Mouse (Mus musculus): ENCODE results near the gene Nepn. TPM values are rescaled to one million over a fixed set of nuclear protein-coding genes. Genes with fewer than 3 reads are reported as not detected.

Nepn gene
- polyA plus RNA-seq, 1 experiment from 2014 or later: not detected

GRCm38 (mm10) chr10:52381321-52381801 lies 7.4 kb upstream of the Nepn start:
- WGBS: under 1% methylated on average over 19 of the region's 19 CpGs
- H3K4me3 ChIP-seq (replicated peaks): peak overlapping the region; percentile 91

GRCm38 (mm10) chr10:52381845-52382591 lies 6.8 kb upstream of the Nepn start, which contains the start of gene Gopc:
Gene Gopc, minus strand, starts transcription at chr10:52382124.
- H3K4me2 ChIP-seq (replicated peaks): peak within 1 kb of the TSS; percentile 72
- under 1% methylated on average over 69 of the region's 71 CpGs for WGBS
- peak; percentile 99 for ATAC-seq (ENCODE audit: insufficient number of reproducible peaks, low FRiP score, low TSS enrichment, low read depth)

More at GRCm38 (mm10) chr10:52381321-52381801, 7.4 kb upstream of the Nepn start:
- Histone ChIP-seq H3K4me2 (replicated peaks) (peak overlapping the region; percentile 72), H3K9me3 (replicated peaks) (no peaks in the 10 kb centered on the region), H3K27ac (replicated peaks) (peak overlapping the region; percentile 95), H3K36me3 (no peaks in the 10 kb centered on the region), H3K27me3 (no peaks in the 10 kb centered on the region), H3K4me1 (peaks cover 7% of the 10 kb centered on the region), H3K9ac (peak overlapping the region; percentile 88)
- ATAC-seq (ENCODE audit: insufficient number of reproducible peaks, low FRiP score, low TSS enrichment, low read depth): 0 out of 2 replicates have a peak, but pooled peaks have one; percentile 6

GRCm38 (mm10) chr10:52383022-52383421 lies 5.8 kb upstream of the Nepn start:
- H3K4me3 ChIP-seq (replicated peaks): peak overlapping the region; percentile 91
- H3K27ac ChIP-seq (replicated peaks): peak overlapping the region; percentile 95
- 66% methylated on average over 6 of the region's 6 CpGs for WGBS
- H3K4me2 ChIP-seq (replicated peaks): peak overlapping the region; percentile 72
- H3K27me3 ChIP-seq: no peaks in the 10 kb centered on the region
- H3K9ac ChIP-seq: no peak overlapping the region
- no peaks in the 10 kb centered on the region for H3K36me3 ChIP-seq
- H3K9me3 ChIP-seq (replicated peaks): no peaks in the 10 kb centered on the region
- ATAC-seq (ENCODE audit: insufficient number of reproducible peaks, low FRiP score, low TSS enrichment, low read depth): no peak
- H3K4me1 ChIP-seq: peaks cover 7% of the 10 kb centered on the region

More at GRCm38 (mm10) chr10:52381845-52382591, 6.8 kb upstream of the Nepn start, which contains the start of gene Gopc:
- peak within 1 kb of the TSS; percentile 95 for H3K27ac ChIP-seq (replicated peaks)
- H3K9ac ChIP-seq: peak within 1 kb of the TSS; percentile 88
- peaks cover 7% of the 10 kb centered on the region for H3K4me1 ChIP-seq
- no peaks in the 10 kb centered on the region for H3K9me3 ChIP-seq (replicated peaks)
- peak within 1 kb of the TSS; percentile 91 for H3K4me3 ChIP-seq (replicated peaks)
- no peaks in the 10 kb centered on the region for H3K27me3 ChIP-seq
- no peaks in the 10 kb centered on the region for H3K36me3 ChIP-seq

GRCm38 (mm10) chr10:52383522-52383921 lies 5.2 kb upstream of the Nepn start:
- H3K4me3 ChIP-seq (replicated peaks): no peak overlapping the region
- no peak overlapping the region for H3K9ac ChIP-seq
- H3K36me3 ChIP-seq: no peaks in the 10 kb centered on the region
- H3K9me3 ChIP-seq (replicated peaks): no peaks in the 10 kb centered on the region
- 75% methylated on average over 1 of the region's 1 CpGs for WGBS
- ATAC-seq (ENCODE audit: insufficient number of reproducible peaks, low FRiP score, low TSS enrichment, low read depth): no peak
- H3K27me3 ChIP-seq: no peaks in the 10 kb centered on the region
- H3K4me2 ChIP-seq (replicated peaks): no peak overlapping the region
- no peak overlapping the region for H3K27ac ChIP-seq (replicated peaks)
- peaks cover 7% of the 10 kb centered on the region for H3K4me1 ChIP-seq

- 49% methylated on average over 8 of the region's 8 CpGs for WGBS
- H3K9me3 ChIP-seq (replicated peaks): no peaks in the 10 kb centered on the region
- no peak for ATAC-seq (ENCODE audit: insufficient number of reproducible peaks, low FRiP score, low TSS enrichment, low read depth)
Observed at GRCm38 (mm10) chr10:52384823-52385610, 3.8 kb upstream of the Nepn start.

GRCm38 (mm10) chr10:52387192-52387591 lies 1.6 kb upstream of the Nepn start:
- H3K4me2 ChIP-seq (replicated peaks): no peak overlapping the region
- no peak for ATAC-seq (ENCODE audit: insufficient number of reproducible peaks, low FRiP score, low TSS enrichment, low read depth)
- H3K27ac ChIP-seq (replicated peaks): no peak overlapping the region
- H3K9me3 ChIP-seq (replicated peaks): no peaks in the 10 kb centered on the region
- no peak overlapping the region for H3K9ac ChIP-seq
- WGBS: 73% methylated on average over 4 of the region's 4 CpGs
- no peaks in the 10 kb centered on the region for H3K36me3 ChIP-seq
- H3K4me3 ChIP-seq (replicated peaks): no peak overlapping the region
- H3K4me1 ChIP-seq: peaks cover 7% of the 10 kb centered on the region
- H3K27me3 ChIP-seq: no peaks in the 10 kb centered on the region

More at GRCm38 (mm10) chr10:52384823-52385610, 3.8 kb upstream of the Nepn start:
- H3K4me2 ChIP-seq (replicated peaks): no peak overlapping the region
- no peaks in the 10 kb centered on the region for H3K36me3 ChIP-seq
- no peak overlapping the region for H3K27ac ChIP-seq (replicated peaks)
- H3K4me1 ChIP-seq: peaks cover 7% of the 10 kb centered on the region
- H3K27me3 ChIP-seq: no peaks in the 10 kb centered on the region
- H3K9ac ChIP-seq: no peak overlapping the region
- H3K4me3 ChIP-seq (replicated peaks): no peak overlapping the region

GRCm38 (mm10) chr10:52389438-52389837 lies 666 bp downstream of the Nepn start:
- H3K9ac ChIP-seq: no peak overlapping the region
- no peaks in the 10 kb centered on the region for H3K36me3 ChIP-seq
- no peak overlapping the region for H3K27ac ChIP-seq (replicated peaks)
- ATAC-seq (ENCODE audit: insufficient number of reproducible peaks, low FRiP score, low TSS enrichment, low read depth): no peak
- no peak overlapping the region for H3K4me3 ChIP-seq (replicated peaks)
- no peaks in the 10 kb centered on the region for H3K27me3 ChIP-seq
- WGBS: 33% methylated on average over 3 of the region's 3 CpGs
- H3K9me3 ChIP-seq (replicated peaks): no peaks in the 10 kb centered on the region
- H3K4me1 ChIP-seq: no peaks in the 10 kb centered on the region
- H3K4me2 ChIP-seq (replicated peaks): no peak overlapping the region

- Histone ChIP-seq H3K9ac (no peak overlapping the region), H3K9me3 (replicated peaks) (no peaks in the 10 kb centered on the region), H3K27ac (replicated peaks) (no peak overlapping the region), H3K4me2 (replicated peaks) (no peak overlapping the region), H3K4me1 (no peaks in the 10 kb centered on the region), H3K36me3 (no peaks in the 10 kb centered on the region), H3K27me3 (no peaks in the 10 kb centered on the region), H3K4me3 (replicated peaks) (no peak overlapping the region)
- 84% methylated on average over 2 of the region's 2 CpGs for WGBS
- ATAC-seq (ENCODE audit: insufficient number of reproducible peaks, low FRiP score, low TSS enrichment, low read depth): no peak
Observed at GRCm38 (mm10) chr10:52391208-52391607, 2.4 kb downstream of the Nepn start.

GRCm38 (mm10) chr10:52396647-52397046 lies 7.9 kb downstream of the Nepn start:
- Histone ChIP-seq H3K4me3 (replicated peaks) (no peak overlapping the region), H3K9me3 (replicated peaks) (no peaks in the 10 kb centered on the region)
- WGBS: 87% methylated on average over 3 of the region's 3 CpGs

GRCm38 (mm10) chr10:52398715-52399114 lies 9.9 kb downstream of the Nepn start:
- H3K4me3 ChIP-seq (replicated peaks): no peak overlapping the region
- H3K9ac ChIP-seq: no peak overlapping the region
- no peaks in the 10 kb centered on the region for H3K27me3 ChIP-seq
- ATAC-seq (ENCODE audit: insufficient number of reproducible peaks, low FRiP score, low TSS enrichment, low read depth): no peak
- H3K4me1 ChIP-seq: no peaks in the 10 kb centered on the region
- WGBS: 66% methylated on average over 2 of the region's 2 CpGs
- H3K9me3 ChIP-seq (replicated peaks): no peaks in the 10 kb centered on the region
- H3K27ac ChIP-seq (replicated peaks): no peak overlapping the region
- no peak overlapping the region for H3K4me2 ChIP-seq (replicated peaks)
- H3K36me3 ChIP-seq: no peaks in the 10 kb centered on the region

More at GRCm38 (mm10) chr10:52396647-52397046, 7.9 kb downstream of the Nepn start:
- Histone ChIP-seq H3K27ac (replicated peaks) (no peak overlapping the region), H3K4me1 (no peaks in the 10 kb centered on the region), H3K4me2 (replicated peaks) (no peak overlapping the region), H3K36me3 (no peaks in the 10 kb centered on the region), H3K27me3 (no peaks in the 10 kb centered on the region), H3K9ac (no peak overlapping the region)
- no peak for ATAC-seq (ENCODE audit: insufficient number of reproducible peaks, low FRiP score, low TSS enrichment, low read depth)

- Histone ChIP-seq H3K9me3 (replicated peaks) (no peaks in the 10 kb centered on the region), H3K36me3 (no peaks in the 10 kb centered on the region), H3K4me1 (no peaks in the 10 kb centered on the region), H3K9ac (no peak overlapping the region), H3K4me3 (replicated peaks) (no peak overlapping the region), H3K27me3 (no peaks in the 10 kb centered on the region), H3K27ac (replicated peaks) (no peak overlapping the region), H3K4me2 (replicated peaks) (no peak overlapping the region)
- 58% methylated on average over 3 of the region's 3 CpGs for WGBS
- ATAC-seq (ENCODE audit: insufficient number of reproducible peaks, low FRiP score, low TSS enrichment, low read depth): no peak
Observed at GRCm38 (mm10) chr10:52399722-52400121, 10.9 kb downstream of the Nepn start.
